Mouse (Mus musculus): ENCODE measurements around the gene Lnp1.
A peak's percentile ranks its signal among the peaks of the same experiment; 100 is the strongest.
"Not testable (repeated sequence)": the region's sequence is repeated elsewhere in the genome, so short reads cannot be mapped to it uniquely, and the experiment has no call there.

Lnp1 gene

GRCm38 (mm10) chr16:56928023-56928422 lies at the start of gene Lnp1:
TSS of gene Lnp1 (minus strand) at chr16:56928061.
- Histone ChIP-seq H3K9me3 (ENCODE audit: low read length) (peaks cover 16% of the 10 kb centered on the region), H3K27me3 (ENCODE audit: insufficient read depth, low read length) (no peaks in the 10 kb centered on the region), H3K4me3 (replicated peaks; ENCODE audit: low read length) (no peak within 1 kb of the TSS), H3K36me3 (ENCODE audit: insufficient read depth, low read length) (no peaks in the 10 kb centered on the region), H3K4me1 (replicated peaks; ENCODE audit: low read depth, low read length) (no peaks in the 10 kb centered on the region)
- TF ChIP-seq CTCF (conservative IDR thresholded peaks at IDR 0.05; ENCODE audit: low read length) (no peak), POU5F1 (IDR thresholded peaks at IDR 0.05; ENCODE audit: borderline replicate concordance, low read length) (no peak), NANOG (IDR thresholded peaks at IDR 0.05; ENCODE audit: borderline replicate concordance, low read length) (no peak)

- no peaks in the 10 kb centered on the region for H3K27me3 ChIP-seq (ENCODE audit: insufficient read depth, low read length)
- no peaks in the 10 kb centered on the region for H3K4me1 ChIP-seq (replicated peaks; ENCODE audit: low read depth, low read length)
- peaks cover 16% of the 10 kb centered on the region for H3K9me3 ChIP-seq (ENCODE audit: low read length)
- no peak for TF ChIP-seq NANOG (IDR thresholded peaks at IDR 0.05; ENCODE audit: borderline replicate concordance, low read length)
- TF ChIP-seq CTCF (conservative IDR thresholded peaks at IDR 0.05; ENCODE audit: low read length): no peak
- no peak for TF ChIP-seq POU5F1 (IDR thresholded peaks at IDR 0.05; ENCODE audit: borderline replicate concordance, low read length)
- H3K36me3 ChIP-seq (ENCODE audit: insufficient read depth, low read length): no peaks in the 10 kb centered on the region
- no peak overlapping the region for H3K4me3 ChIP-seq (replicated peaks; ENCODE audit: low read length)
Measured at GRCm38 (mm10) chr16:56974646-56975045, 46.8 kb upstream of the Lnp1 start.

- not testable (repeated sequence) for H3K27me3 ChIP-seq (ENCODE audit: insufficient read depth, low read length); H3K4me3 ChIP-seq (replicated peaks; ENCODE audit: low read length); H3K4me1 ChIP-seq (replicated peaks; ENCODE audit: low read depth, low read length); H3K36me3 ChIP-seq (ENCODE audit: insufficient read depth, low read length)
- H3K9me3 ChIP-seq (ENCODE audit: low read length): peaks cover 39% of the 10 kb centered on the region
Measured at GRCm38 (mm10) chr16:56958311-56958710, 30.4 kb upstream of the Lnp1 start.

GRCm38 (mm10) chr16:56949085-56949484 lies 21.2 kb upstream of the Lnp1 start:
- Histone ChIP-seq H3K27me3 (ENCODE audit: insufficient read depth, low read length) (no peaks in the 10 kb centered on the region), H3K36me3 (ENCODE audit: insufficient read depth, low read length) (no peaks in the 10 kb centered on the region), H3K9me3 (ENCODE audit: low read length) (no peaks in the 10 kb centered on the region), H3K4me3 (replicated peaks; ENCODE audit: low read length) (no peak overlapping the region), H3K4me1 (replicated peaks; ENCODE audit: low read depth, low read length) (no peaks in the 10 kb centered on the region)
- no peak for TF ChIP-seq NANOG (IDR thresholded peaks at IDR 0.05; ENCODE audit: borderline replicate concordance, low read length)
- TF ChIP-seq CTCF (conservative IDR thresholded peaks at IDR 0.05; ENCODE audit: low read length): no peak
- TF ChIP-seq POU5F1 (IDR thresholded peaks at IDR 0.05; ENCODE audit: borderline replicate concordance, low read length): no peak

- TF ChIP-seq CTCF (conservative IDR thresholded peaks at IDR 0.05; ENCODE audit: low read length) (no peak), NANOG (IDR thresholded peaks at IDR 0.05; ENCODE audit: borderline replicate concordance, low read length) (no peak), POU5F1 (IDR thresholded peaks at IDR 0.05; ENCODE audit: borderline replicate concordance, low read length) (no peak)
- Histone ChIP-seq H3K36me3 (ENCODE audit: insufficient read depth, low read length) (no peaks in the 10 kb centered on the region), H3K9me3 (ENCODE audit: low read length) (peaks cover 18% of the 10 kb centered on the region), H3K27me3 (ENCODE audit: insufficient read depth, low read length) (no peaks in the 10 kb centered on the region), H3K4me1 (replicated peaks; ENCODE audit: low read depth, low read length) (no peaks in the 10 kb centered on the region), H3K4me3 (replicated peaks; ENCODE audit: low read length) (no peak overlapping the region)
Measured at GRCm38 (mm10) chr16:56942341-56942740, 14.5 kb upstream of the Lnp1 start.

GRCm38 (mm10) chr16:56920102-56920657 lies 7.7 kb downstream of the Lnp1 start:
- Histone ChIP-seq H3K27me3 (ENCODE audit: insufficient read depth, low read length) (no peaks in the 10 kb centered on the region), H3K4me3 (replicated peaks; ENCODE audit: low read length) (no peak overlapping the region), H3K4me1 (replicated peaks; ENCODE audit: low read depth, low read length) (no peaks in the 10 kb centered on the region; the same call in 1 of the 2 replicates), H3K36me3 (ENCODE audit: insufficient read depth, low read length) (peaks cover 5% of the 10 kb centered on the region), H3K9me3 (ENCODE audit: low read length) (peaks cover 40% of the 10 kb centered on the region)
- TF ChIP-seq POU5F1 (IDR thresholded peaks at IDR 0.05; ENCODE audit: borderline replicate concordance, low read length): no peak
- peak; percentile 88 for TF ChIP-seq CTCF (conservative IDR thresholded peaks at IDR 0.05; ENCODE audit: low read length)

GRCm38 (mm10) chr16:56917230-56917629 lies 10.6 kb downstream of the Lnp1 start:
- H3K4me3 ChIP-seq (replicated peaks; ENCODE audit: low read length): no peak overlapping the region
- peaks cover 19% of the 10 kb centered on the region for H3K9me3 ChIP-seq (ENCODE audit: low read length)
- TF ChIP-seq POU5F1 (IDR thresholded peaks at IDR 0.05; ENCODE audit: borderline replicate concordance, low read length) (peak; percentile 52), NANOG (IDR thresholded peaks at IDR 0.05; ENCODE audit: borderline replicate concordance, low read length) (no peak)
- no peaks in the 10 kb centered on the region for H3K27me3 ChIP-seq (ENCODE audit: insufficient read depth, low read length)
- peaks cover 2% of the 10 kb centered on the region for H3K36me3 ChIP-seq (ENCODE audit: insufficient read depth, low read length)
- H3K4me1 ChIP-seq (replicated peaks; ENCODE audit: low read depth, low read length): no peaks in the 10 kb centered on the region; the same call in 1 of the 2 replicates

GRCm38 (mm10) chr16:56908986-56909385 lies 18.9 kb downstream of the Lnp1 start:
- no peaks in the 10 kb centered on the region for H3K9me3 ChIP-seq (ENCODE audit: low read length)
- H3K4me1 ChIP-seq (replicated peaks; ENCODE audit: low read depth, low read length): peaks cover 9% of the 10 kb centered on the region; the same call in 1 of the 2 replicates
- H3K36me3 ChIP-seq (ENCODE audit: insufficient read depth, low read length): no peaks in the 10 kb centered on the region
- TF ChIP-seq NANOG (IDR thresholded peaks at IDR 0.05; ENCODE audit: borderline replicate concordance, low read length) (no peak), CTCF (conservative IDR thresholded peaks at IDR 0.05; ENCODE audit: low read length) (no peak), POU5F1 (IDR thresholded peaks at IDR 0.05; ENCODE audit: borderline replicate concordance, low read length) (no peak)
- H3K27me3 ChIP-seq (ENCODE audit: insufficient read depth, low read length): no peaks in the 10 kb centered on the region
- H3K4me3 ChIP-seq (replicated peaks; ENCODE audit: low read length): no peak overlapping the region

GRCm38 (mm10) chr16:56902206-56902605 lies 25.7 kb downstream of the Lnp1 start:
- not testable (repeated sequence) for H3K9me3 ChIP-seq (ENCODE audit: low read length); H3K36me3 ChIP-seq (ENCODE audit: insufficient read depth, low read length); H3K4me3 ChIP-seq (replicated peaks; ENCODE audit: low read length); H3K27me3 ChIP-seq (ENCODE audit: insufficient read depth, low read length)
- peaks cover 27% of the 10 kb centered on the region for H3K4me1 ChIP-seq (replicated peaks; ENCODE audit: low read depth, low read length)
